Mouse (Mus musculus) layer of hippocampus, postnatal 14 days (tissue): ENCODE measurements around the gene Chrnb1. TPM values are rescaled to one million over a fixed set of nuclear protein-coding genes. Genes with fewer than 3 reads are reported as not detected.

Source experiments
- DNase-seq, 2 experiments: peaks; one replicate each; pipeline ENCODE4 v3.0.0; 2021 to 2022; ENCODE audit warnings: low spot score in 2 of 2, mixed read lengths in 1 of 2
- total RNA-seq, 2 experiments: library from RNA; stranded (reverse); gene quantifications; 2 replicates each; pipeline ENCODE4 v1.2.3; 2021

Chrnb1 gene
- total RNA-seq, 2 experiments from 2014 or later = 1.0 to 1.1 TPM

GRCm38 (mm10) chr11:69804972-69805909 is 9.5 kb upstream of the Chrnb1 start, which contains the start of gene Tmem102:
Gene Tmem102 (minus strand): TSS chr11:69805624.
- DNase-seq = no peak

GRCm38 (mm10) chr11:69804652-69804940 is 8.9 kb upstream of the Chrnb1 start:
- no peak for DNase-seq

GRCm38 (mm10) chr11:69803786-69804651 is 8.3 kb upstream of the Chrnb1 start:
- DNase-seq = peak; percentile 52 to 56

GRCm38 (mm10) chr11:69803328-69803727 is 7.6 kb upstream of the Chrnb1 start:
- DNase-seq = peak in 1 of 2 experiments; percentile 33

- DNase-seq = peak; percentile 75 to 86
Measured at GRCm38 (mm10) chr11:69802648-69803105, 6.9 kb upstream of the Chrnb1 start.

- no peak for DNase-seq
Measured at GRCm38 (mm10) chr11:69801379-69801977, 5.7 kb upstream of the Chrnb1 start, which contains the start of gene Fgf11. Gene Fgf11 (minus strand): TSS chr11:69801857.

- DNase-seq = peak; percentile 77 to 80
Measured at GRCm38 (mm10) chr11:69800392-69801197, 4.9 kb upstream of the Chrnb1 start.

GRCm38 (mm10) chr11:69800138-69800391 is 4.3 kb upstream of the Chrnb1 start:
- DNase-seq = no peak

- DNase-seq = no peak
Measured at GRCm38 (mm10) chr11:69799394-69800137, 3.8 kb upstream of the Chrnb1 start.

GRCm38 (mm10) chr11:69797924-69798323 is 2.2 kb upstream of the Chrnb1 start:
- no peak for DNase-seq

GRCm38 (mm10) chr11:69795983-69796435 is 266 bp upstream of the Chrnb1 start:
- no peak for DNase-seq

GRCm38 (mm10) chr11:69793429-69793828 is 2.3 kb downstream of the Chrnb1 start:
- no peak for DNase-seq

- DNase-seq = no peak
Measured at GRCm38 (mm10) chr11:69791420-69791819, 4.3 kb downstream of the Chrnb1 start.

GRCm38 (mm10) chr11:69789431-69789830 is 6.3 kb downstream of the Chrnb1 start:
- DNase-seq = no peak

GRCm38 (mm10) chr11:69787306-69787705 is 8.4 kb downstream of the Chrnb1 start:
- DNase-seq = no peak

GRCm38 (mm10) chr11:69784793-69785272 is 10.9 kb downstream of the Chrnb1 start:
- DNase-seq = no peak

GRCm38 (mm10) chr11:69781828-69782227 is 13.9 kb downstream of the Chrnb1 start:
- DNase-seq = no peak

GRCm38 (mm10) chr11:69778985-69779384 is 16.8 kb downstream of the Chrnb1 start:
- DNase-seq = no peak

GRCm38 (mm10) chr11:69778258-69778982 is 17.3 kb downstream of the Chrnb1 start:
- no peak for DNase-seq
